Mouse (Mus musculus) cerebellum, adult 8-10 months (tissue): ENCODE measurements around the gene Ebf1.

ENCODE experiments used
- DNase-seq: peaks from one replicate; pipeline ENCODE4 v3.0.0; 2022

Ebf1 gene

GRCm38 (mm10) chr11:44705811-44706210, 88.7 kb downstream of the Ebf1 start:
- no peak for DNase-seq

DNA sequence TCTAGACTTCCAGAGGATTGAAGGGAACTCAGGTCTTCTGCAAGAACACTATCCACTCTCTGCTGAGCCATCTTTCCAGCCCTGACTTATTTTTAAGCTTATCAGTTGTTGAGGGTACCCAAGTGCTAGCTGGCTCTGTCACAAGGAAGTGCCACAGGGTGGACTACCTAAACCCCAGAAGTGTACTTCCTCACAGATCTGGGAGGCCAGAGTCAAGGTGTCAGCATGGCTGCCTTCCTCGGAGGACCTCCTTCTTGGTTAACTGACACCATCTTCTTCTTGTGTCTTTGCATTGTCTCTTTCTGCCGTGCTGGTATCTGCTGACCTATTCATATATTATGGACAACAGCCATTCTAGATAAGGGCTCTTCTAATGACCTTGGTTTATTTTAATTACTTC, 89.3 kb downstream of the Ebf1 start:
- DNase-seq, result no peak

GRCm38 (mm10) chr11:44707381-44708289, 90.5 kb downstream of the Ebf1 start:
- DNase-seq, result no peak

- DNase-seq, result no peak
Observed at GRCm38 (mm10) chr11:44708290-44708685, 91.2 kb downstream of the Ebf1 start.

DNA sequence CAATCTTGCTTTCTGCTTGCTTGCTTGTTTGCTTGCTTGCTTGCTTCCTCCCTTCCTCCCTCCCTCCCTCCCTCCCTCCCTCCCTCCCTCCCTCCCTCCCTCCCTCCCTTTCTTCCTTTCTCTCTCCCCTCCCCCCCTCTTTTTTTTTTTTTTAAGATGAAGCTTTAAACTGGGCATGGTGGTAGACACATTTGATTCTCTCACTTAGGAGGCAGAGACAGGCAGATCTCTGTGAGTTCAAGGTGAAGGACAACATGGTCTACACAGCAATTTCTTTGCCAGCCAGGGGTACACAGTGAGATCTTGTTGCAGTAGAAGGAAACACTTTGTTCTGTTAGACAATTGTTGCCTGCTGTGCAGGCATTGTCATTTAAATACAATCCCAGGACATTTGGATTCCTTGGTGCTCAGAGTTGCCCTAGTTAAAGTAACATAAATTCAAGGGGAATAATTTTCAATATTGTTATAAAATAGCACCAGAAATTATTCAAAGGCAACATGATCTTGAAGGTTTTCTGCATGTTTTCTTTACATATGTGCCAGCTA, 92.0 kb downstream of the Ebf1 start:
- DNase-seq, result no peak

DNA sequence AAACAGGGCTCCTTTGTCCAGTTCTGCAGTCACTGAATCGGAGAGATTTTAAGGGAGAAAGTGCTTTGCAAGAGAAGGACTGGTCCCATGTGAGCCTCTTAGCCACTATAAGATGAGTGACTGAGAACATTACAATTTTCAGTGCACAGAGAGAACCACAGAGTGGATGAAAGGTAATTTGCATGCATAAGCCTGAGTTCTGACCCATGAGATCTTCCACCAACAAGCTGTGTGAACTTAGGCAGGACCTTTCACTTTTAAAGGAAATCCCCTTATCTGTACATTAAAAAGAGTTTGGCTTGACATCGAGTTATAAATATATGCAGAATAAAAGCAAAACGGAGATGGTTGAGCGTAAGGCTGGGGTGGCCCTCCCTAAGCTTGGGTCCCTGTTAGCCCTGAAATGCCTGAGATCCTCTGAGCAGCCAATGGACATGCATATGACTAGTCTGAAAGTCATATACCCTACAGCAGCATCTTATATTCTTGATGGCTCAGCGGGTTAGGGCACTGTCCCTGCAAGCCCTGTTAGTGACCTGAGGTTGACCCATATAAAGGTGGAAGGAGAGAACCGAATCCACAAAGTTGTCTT, 92.8 kb downstream of the Ebf1 start:
- no peak for DNase-seq

DNA sequence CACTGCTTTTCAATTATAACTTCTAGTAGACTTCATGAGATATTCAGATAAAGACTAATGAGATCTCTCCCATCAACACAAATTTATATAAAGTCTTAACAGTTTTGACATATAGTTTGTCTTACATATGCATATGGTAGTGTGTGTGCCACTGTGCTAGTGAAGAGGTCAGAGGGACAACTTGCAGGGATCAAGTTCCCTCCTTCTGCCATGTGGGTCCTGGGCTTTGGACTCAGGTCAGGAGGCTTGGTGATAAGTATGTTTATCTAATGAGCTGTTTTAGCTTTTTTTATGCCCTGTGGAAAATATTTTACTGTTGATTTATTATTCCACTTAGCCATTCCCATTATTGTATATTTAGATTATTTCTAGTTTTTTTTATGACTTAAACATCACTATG, 93.7 kb downstream of the Ebf1 start:
- DNase-seq, result no peak

- no peak for DNase-seq
Observed at GRCm38 (mm10) chr11:44714188-44714587, 97.1 kb downstream of the Ebf1 start.

DNA sequence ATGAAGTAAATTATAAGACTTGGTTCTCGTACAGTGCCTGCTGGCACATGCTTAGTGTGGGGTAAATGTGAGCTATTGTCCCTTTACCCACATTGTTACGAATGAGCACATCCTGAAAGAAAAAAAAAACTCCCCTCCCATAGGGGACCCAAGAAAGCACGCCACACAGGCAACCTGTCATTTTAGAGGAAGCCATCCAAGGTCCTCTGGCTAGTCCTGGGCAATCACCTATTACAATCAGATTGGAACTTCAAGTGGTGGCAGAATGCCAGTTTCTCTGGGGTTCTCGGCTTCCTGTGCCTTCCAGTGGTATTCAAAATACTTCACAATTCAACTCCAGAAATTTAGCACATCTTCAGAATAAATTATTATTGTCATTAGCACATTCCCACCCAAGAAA, 98.7 kb downstream of the Ebf1 start:
- no peak for DNase-seq

DNA sequence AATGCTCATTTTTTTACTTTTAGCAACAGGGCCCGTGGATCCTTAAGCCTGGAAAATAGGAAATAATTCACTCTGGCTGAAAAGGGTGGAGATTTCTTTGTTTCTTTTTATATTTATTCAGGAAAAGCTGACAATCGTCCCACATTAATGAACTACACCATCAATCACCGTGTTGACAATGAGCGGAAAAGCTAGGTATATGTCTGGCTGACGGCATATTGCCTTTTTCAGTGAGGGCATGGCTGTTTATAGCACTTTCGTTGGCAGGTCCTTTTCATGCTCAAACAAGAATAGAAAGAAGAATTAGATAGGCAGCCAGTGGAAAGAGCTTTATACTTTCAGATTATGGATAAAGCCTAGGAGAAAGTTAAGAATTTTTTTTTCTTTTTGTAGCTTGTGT, 99.8 kb downstream of the Ebf1 start:
- no peak for DNase-seq

- DNase-seq, result no peak
Observed at GRCm38 (mm10) chr11:44717636-44718035, 100.5 kb downstream of the Ebf1 start.

DNA sequence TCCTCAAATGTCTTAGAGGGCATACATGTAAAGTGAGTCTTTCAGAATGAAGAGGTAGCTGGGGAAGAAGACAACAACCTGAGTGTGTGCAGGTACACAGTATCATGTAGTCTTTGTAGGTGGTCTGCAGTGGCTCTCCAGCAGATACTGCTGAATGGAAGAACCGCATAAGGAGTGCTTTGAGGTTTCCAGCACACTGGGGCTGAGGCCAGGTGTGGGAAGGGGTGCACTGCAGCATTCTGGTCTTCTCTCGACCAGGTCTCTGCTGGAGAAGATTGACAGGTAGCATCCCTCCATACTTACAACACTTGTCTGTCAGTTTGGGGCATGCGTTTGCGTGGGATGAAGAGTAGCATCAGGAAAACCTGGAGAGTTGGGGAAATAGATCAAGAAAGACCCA, 104.9 kb downstream of the Ebf1 start:
- no peak for DNase-seq

GRCm38 (mm10) chr11:44723950-44724502, 106.9 kb downstream of the Ebf1 start:
- DNase-seq, result no peak

DNA sequence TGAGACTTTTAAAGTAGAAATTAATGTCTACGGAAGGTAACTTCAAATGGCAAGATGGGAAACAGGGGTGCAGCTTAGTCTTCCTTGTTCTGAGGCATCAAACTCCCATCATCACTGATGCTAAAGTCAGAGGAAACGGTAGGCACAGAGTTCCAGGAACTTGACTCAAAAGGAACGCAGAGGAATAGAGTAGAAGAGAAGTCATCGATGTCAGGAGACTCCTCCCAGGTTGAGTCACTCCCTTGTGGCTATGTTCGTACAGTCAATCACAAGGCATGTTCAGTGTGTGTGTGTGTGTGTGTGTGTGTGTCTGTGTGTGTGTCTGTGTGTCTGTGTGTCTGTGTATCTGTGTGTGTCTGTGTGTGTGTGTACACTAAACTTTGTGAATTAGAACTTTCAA, 108.6 kb downstream of the Ebf1 start:
- no peak for DNase-seq

- DNase-seq, result no peak
Observed at GRCm38 (mm10) chr11:44727376-44727775, 110.3 kb downstream of the Ebf1 start.

- DNase-seq, result no peak
Observed at GRCm38 (mm10) chr11:44727821-44728220, 110.7 kb downstream of the Ebf1 start.

DNA sequence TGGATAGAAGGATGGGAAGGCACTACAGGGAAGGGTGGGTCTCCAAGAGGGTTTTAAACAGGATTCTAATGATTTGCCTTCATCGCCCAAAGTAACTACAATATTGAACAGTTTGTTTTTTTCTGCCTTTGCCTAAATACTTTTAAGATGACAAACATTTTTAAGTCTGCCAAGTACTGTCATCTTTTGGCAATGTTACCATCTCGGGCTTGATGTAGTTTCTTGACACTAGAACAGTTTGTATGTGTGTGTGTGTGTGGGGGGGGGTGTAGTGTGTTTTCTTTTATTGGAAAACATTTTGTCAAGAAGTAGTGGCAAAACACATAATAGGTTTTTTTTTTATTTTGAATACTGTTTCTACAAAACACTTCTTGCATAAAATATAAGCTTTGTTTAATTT, 111.2 kb downstream of the Ebf1 start:
- DNase-seq, result no peak

GRCm38 (mm10) chr11:44729931-44730330, 112.8 kb downstream of the Ebf1 start:
- DNase-seq, result no peak

DNA sequence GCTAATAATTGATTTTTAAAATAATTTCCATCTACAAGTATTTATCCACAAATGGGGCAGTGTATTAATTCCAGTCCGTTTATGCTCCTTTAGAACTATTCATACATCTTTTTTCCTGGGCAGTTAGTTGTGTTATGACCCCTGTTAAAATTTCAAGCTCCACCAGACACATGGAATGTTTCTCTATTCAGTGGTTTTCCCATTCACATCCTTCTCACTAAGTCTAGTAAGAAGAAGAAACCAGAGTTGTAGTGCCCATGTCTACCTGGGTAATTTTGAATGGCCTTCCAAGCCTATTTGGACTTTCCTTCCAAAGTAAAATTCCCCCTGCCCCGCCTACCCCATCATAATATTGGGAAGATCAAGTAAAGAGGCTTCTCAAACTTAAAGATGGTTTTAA, 114.6 kb downstream of the Ebf1 start:
- no peak for DNase-seq

GRCm38 (mm10) chr11:44733276-44733675, 116.2 kb downstream of the Ebf1 start:
- DNase-seq, result no peak

- DNase-seq, result no peak
Observed at GRCm38 (mm10) chr11:44738046-44738445, 120.9 kb downstream of the Ebf1 start.

DNA sequence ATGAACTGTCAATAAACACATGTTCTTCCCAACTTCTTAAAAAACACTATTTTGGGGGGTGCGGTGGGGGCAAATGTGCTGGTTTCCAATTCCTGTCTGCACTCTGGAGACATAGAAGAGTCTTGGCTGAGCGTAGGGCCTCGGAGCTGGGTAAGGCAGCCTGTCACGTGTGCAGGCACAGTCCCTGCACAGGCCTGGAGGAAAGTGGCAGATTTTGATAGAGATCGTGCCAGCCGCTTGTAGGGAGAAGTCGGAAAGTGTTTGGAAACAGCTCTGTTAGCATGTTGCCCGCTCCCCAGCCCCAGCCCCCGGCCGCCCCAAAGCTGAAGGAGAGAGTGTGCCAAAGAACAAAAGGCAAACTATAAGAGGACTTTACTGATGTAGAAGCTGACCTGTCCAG, 121.7 kb downstream of the Ebf1 start:
- peak; percentile 14 for DNase-seq

DNA sequence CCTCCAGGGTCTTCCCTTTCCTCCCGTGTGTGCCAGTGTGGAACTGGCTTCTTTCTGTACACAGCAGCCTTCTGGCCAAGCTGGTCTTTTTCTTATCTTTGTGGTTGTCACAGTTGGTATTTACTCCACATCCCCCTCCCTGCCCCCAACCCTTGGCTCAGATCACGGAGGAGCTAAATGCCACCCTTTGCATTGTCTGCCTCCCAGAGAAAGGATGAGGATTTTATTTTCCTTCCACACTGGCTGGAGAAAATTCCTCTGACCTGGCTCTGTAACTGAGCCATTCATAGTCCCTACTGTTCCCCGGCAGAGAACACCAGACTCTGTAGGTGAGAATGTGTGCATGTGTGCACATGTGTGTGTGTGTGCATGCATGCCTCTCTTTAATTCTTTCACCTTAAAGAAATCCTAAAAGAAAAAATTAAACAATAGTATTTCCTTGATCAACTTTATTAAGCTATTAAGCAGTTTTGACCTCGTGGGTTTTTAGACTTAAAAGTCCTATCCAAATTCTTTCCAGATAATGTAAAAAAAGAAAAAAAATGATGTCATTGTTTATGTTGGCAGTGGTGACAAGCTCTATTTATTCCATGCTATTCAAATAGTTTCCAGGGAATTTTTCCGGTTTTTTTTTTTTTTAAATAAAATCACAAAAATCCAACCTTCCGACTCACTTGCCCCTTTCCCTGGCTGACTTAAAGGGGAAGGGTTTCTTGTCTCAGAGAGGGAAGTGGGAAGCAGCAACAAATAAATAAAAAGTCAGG, 123.3 kb downstream of the Ebf1 start:
- no peak for DNase-seq
